Mouse (Mus musculus): Measurements from ENCODE around the gene Olfr896-ps1. TPM values are rescaled to one million over a fixed set of nuclear protein-coding genes. Genes with fewer than 3 reads are reported as not detected.

Gene Olfr896-ps1
- polyA plus RNA-seq (2015; fragmentation: Illumina TruSeq; extraction: RNeasy Lipid Tissue Mini Kit (QIAGEN cat#74804); ENCODE audit: low read depth, low replicate concordance) = not detected

GRCm38 (mm10) chr9:38290807-38291206 is at the start of gene Olfr896-ps1:
Gene Olfr896-ps1 (plus strand): TSS chr9:38291107.

DNA sequence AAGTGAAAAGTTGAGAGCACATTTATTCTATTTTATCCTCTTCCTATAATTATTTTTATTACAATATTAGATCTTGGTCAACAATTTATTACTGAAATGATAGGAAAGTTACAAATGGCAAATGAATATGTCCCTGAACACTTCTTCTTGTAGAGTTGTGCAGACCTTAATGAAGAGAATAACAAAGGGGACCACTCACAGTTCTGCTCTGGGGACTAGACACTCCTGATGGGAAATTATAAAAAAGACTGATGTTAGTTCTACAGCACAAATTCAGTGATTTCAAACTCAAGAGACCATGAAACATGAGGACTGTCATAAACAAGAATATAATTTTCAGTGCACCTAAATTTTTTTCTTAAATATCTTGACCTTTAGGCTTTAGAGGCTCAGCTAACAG is 38.4 kb upstream of the Olfr896-ps1 start, which contains the start of gene Olfr143:
TSS of gene Olfr143 (plus strand) at position 301 of the 400 bp plus-strand sequence.

DNA sequence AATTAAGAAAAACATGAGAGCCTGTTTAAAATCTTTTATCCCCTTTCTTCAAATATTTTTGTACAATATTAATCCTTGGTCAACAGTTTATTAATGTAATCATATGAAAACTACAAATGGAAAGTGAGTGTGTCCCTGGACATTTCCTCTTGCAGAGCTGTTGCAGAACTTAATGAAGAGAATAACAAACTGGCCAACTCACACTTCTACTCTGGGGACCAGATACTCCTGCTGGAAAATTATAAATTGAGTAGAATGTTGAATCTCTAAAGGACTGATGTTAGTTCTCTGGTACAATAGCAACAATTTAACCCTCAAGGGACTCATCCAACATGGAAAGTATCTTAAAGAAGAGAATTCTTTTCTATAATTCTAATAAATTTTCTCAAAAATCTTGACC is 23.4 kb upstream of the Olfr896-ps1 start, which contains the start of gene Olfr895:
TSS of gene Olfr895 (plus strand) at position 301 of the 400 bp plus-strand sequence.

GRCm38 (mm10) chr9:38328760-38329159 is 37.9 kb downstream of the Olfr896-ps1 start, which contains the start of gene Olfr25:
Gene Olfr25 (plus strand): TSS chr9:38329060.

Other genes with a start within 250 kb of the Olfr896-ps1 start
- not detected for gene Olfr884, start 244.6 kb upstream of the Olfr896-ps1 start, polyA plus RNA-seq (2015; fragmentation: Illumina TruSeq; extraction: RNeasy Lipid Tissue Mini Kit (QIAGEN cat#74804); ENCODE audit: low read depth, low replicate concordance)
- gene Olfr885, start 229.8 kb upstream of the Olfr896-ps1 start, polyA plus RNA-seq (2015; fragmentation: Illumina TruSeq; extraction: RNeasy Lipid Tissue Mini Kit (QIAGEN cat#74804); ENCODE audit: low read depth, low replicate concordance) = not detected
- gene Olfr887, start 207.0 kb upstream of the Olfr896-ps1 start, polyA plus RNA-seq (2015; fragmentation: Illumina TruSeq; extraction: RNeasy Lipid Tissue Mini Kit (QIAGEN cat#74804); ENCODE audit: low read depth, low replicate concordance) = not detected
- gene Olfr888, start 183.0 kb upstream of the Olfr896-ps1 start, polyA plus RNA-seq (2015; fragmentation: Illumina TruSeq; extraction: RNeasy Lipid Tissue Mini Kit (QIAGEN cat#74804); ENCODE audit: low read depth, low replicate concordance) = not detected
- gene Olfr889, start 175.9 kb upstream of the Olfr896-ps1 start, polyA plus RNA-seq (2015; fragmentation: Illumina TruSeq; extraction: RNeasy Lipid Tissue Mini Kit (QIAGEN cat#74804); ENCODE audit: low read depth, low replicate concordance) = not detected
- gene Olfr890, start 148.6 kb upstream of the Olfr896-ps1 start, polyA plus RNA-seq (2015; fragmentation: Illumina TruSeq; extraction: RNeasy Lipid Tissue Mini Kit (QIAGEN cat#74804); ENCODE audit: low read depth, low replicate concordance) = not detected
- not detected for gene Olfr891, start 110.3 kb upstream of the Olfr896-ps1 start, polyA plus RNA-seq (2015; fragmentation: Illumina TruSeq; extraction: RNeasy Lipid Tissue Mini Kit (QIAGEN cat#74804); ENCODE audit: low read depth, low replicate concordance)
- gene Olfr893, start 82.7 kb upstream of the Olfr896-ps1 start, polyA plus RNA-seq (2015; fragmentation: Illumina TruSeq; extraction: RNeasy Lipid Tissue Mini Kit (QIAGEN cat#74804); ENCODE audit: low read depth, low replicate concordance) = not detected
- not detected for gene Olfr894, start 73.1 kb upstream of the Olfr896-ps1 start, polyA plus RNA-seq (2015; fragmentation: Illumina TruSeq; extraction: RNeasy Lipid Tissue Mini Kit (QIAGEN cat#74804); ENCODE audit: low read depth, low replicate concordance)
- gene Olfr143, start 38.3 kb upstream of the Olfr896-ps1 start, polyA plus RNA-seq (2015; fragmentation: Illumina TruSeq; extraction: RNeasy Lipid Tissue Mini Kit (QIAGEN cat#74804); ENCODE audit: low read depth, low replicate concordance) = not detected
- not detected for gene Olfr895, start 23.3 kb upstream of the Olfr896-ps1 start, polyA plus RNA-seq (2015; fragmentation: Illumina TruSeq; extraction: RNeasy Lipid Tissue Mini Kit (QIAGEN cat#74804); ENCODE audit: low read depth, low replicate concordance)
- not detected for gene Olfr25, start 38.0 kb downstream of the Olfr896-ps1 start, polyA plus RNA-seq (2015; fragmentation: Illumina TruSeq; extraction: RNeasy Lipid Tissue Mini Kit (QIAGEN cat#74804); ENCODE audit: low read depth, low replicate concordance)
- gene Olfr898, start 57.3 kb downstream of the Olfr896-ps1 start, polyA plus RNA-seq (2015; fragmentation: Illumina TruSeq; extraction: RNeasy Lipid Tissue Mini Kit (QIAGEN cat#74804); ENCODE audit: low read depth, low replicate concordance) = not detected
- not detected for gene Olfr250, start 75.8 kb downstream of the Olfr896-ps1 start, polyA plus RNA-seq (2015; fragmentation: Illumina TruSeq; extraction: RNeasy Lipid Tissue Mini Kit (QIAGEN cat#74804); ENCODE audit: low read depth, low replicate concordance)
- gene Olfr251, start 86.0 kb downstream of the Olfr896-ps1 start, polyA plus RNA-seq (2015; fragmentation: Illumina TruSeq; extraction: RNeasy Lipid Tissue Mini Kit (QIAGEN cat#74804); ENCODE audit: low read depth, low replicate concordance) = not detected
- not detected for gene Olfr147, start 110.6 kb downstream of the Olfr896-ps1 start, polyA plus RNA-seq (2015; fragmentation: Illumina TruSeq; extraction: RNeasy Lipid Tissue Mini Kit (QIAGEN cat#74804); ENCODE audit: low read depth, low replicate concordance)
- gene Olfr901, start 138.3 kb downstream of the Olfr896-ps1 start, polyA plus RNA-seq (2015; fragmentation: Illumina TruSeq; extraction: RNeasy Lipid Tissue Mini Kit (QIAGEN cat#74804); ENCODE audit: low read depth, low replicate concordance) = not detected
- not detected for gene Olfr902, start 156.5 kb downstream of the Olfr896-ps1 start, polyA plus RNA-seq (2015; fragmentation: Illumina TruSeq; extraction: RNeasy Lipid Tissue Mini Kit (QIAGEN cat#74804); ENCODE audit: low read depth, low replicate concordance)
- gene Olfr904, start 172.0 kb downstream of the Olfr896-ps1 start, polyA plus RNA-seq (2015; fragmentation: Illumina TruSeq; extraction: RNeasy Lipid Tissue Mini Kit (QIAGEN cat#74804); ENCODE audit: low read depth, low replicate concordance) = not detected
- gene Olfr905, start 180.0 kb downstream of the Olfr896-ps1 start, polyA plus RNA-seq (2015; fragmentation: Illumina TruSeq; extraction: RNeasy Lipid Tissue Mini Kit (QIAGEN cat#74804); ENCODE audit: low read depth, low replicate concordance) = not detected
- not detected for gene Olfr906, start 196.0 kb downstream of the Olfr896-ps1 start, polyA plus RNA-seq (2015; fragmentation: Illumina TruSeq; extraction: RNeasy Lipid Tissue Mini Kit (QIAGEN cat#74804); ENCODE audit: low read depth, low replicate concordance)
- gene Olfr907, start 204.7 kb downstream of the Olfr896-ps1 start, polyA plus RNA-seq (2015; fragmentation: Illumina TruSeq; extraction: RNeasy Lipid Tissue Mini Kit (QIAGEN cat#74804); ENCODE audit: low read depth, low replicate concordance) = not detected
- gene Olfr911-ps1, start 230.5 kb downstream of the Olfr896-ps1 start, polyA plus RNA-seq (2015; fragmentation: Illumina TruSeq; extraction: RNeasy Lipid Tissue Mini Kit (QIAGEN cat#74804); ENCODE audit: low read depth, low replicate concordance) = not detected
- gene Olfr910, start 246.7 kb downstream of the Olfr896-ps1 start, polyA plus RNA-seq (2015; fragmentation: Illumina TruSeq; extraction: RNeasy Lipid Tissue Mini Kit (QIAGEN cat#74804); ENCODE audit: low read depth, low replicate concordance) = not detected

All from brain, adult 10 weeks (tissue).